Mouse (Mus musculus) adrenal gland, postnatal 36 days (tissue): ENCODE data around the gene Rexo1. TPM values are rescaled to one million over a fixed set of nuclear protein-coding genes. Genes with fewer than 3 reads are reported as not detected.

ENCODE experiments used
- DNase-seq, 2 experiments: peaks; one replicate each; pipeline ENCODE4 v3.0.0; 2021; ENCODE audit warnings: mixed read lengths in 1 of 2
- total RNA-seq, 2 experiments: library from RNA; stranded (reverse); gene quantifications; 2 replicates each; pipeline ENCODE4 v1.2.3; 2021

The Rexo1 gene
- total RNA-seq, 2 experiments from 2014 or later: 28.3 to 42.9 TPM

GRCm38 (mm10) chr10:80553997-80554396 lies 7.4 kb downstream of the Rexo1 start:
- DNase-seq: no peak

GRCm38 (mm10) chr10:80553575-80553974 lies 7.8 kb downstream of the Rexo1 start:
- DNase-seq: peak; percentile 48 to 55

GRCm38 (mm10) chr10:80552364-80552763 lies 9.0 kb downstream of the Rexo1 start:
- no peak for DNase-seq

GRCm38 (mm10) chr10:80549279-80549678 lies 12.1 kb downstream of the Rexo1 start:
- peak; percentile 31 to 38 for DNase-seq

- peak; percentile 92 to 93 for DNase-seq
These were observed 12.8 kb downstream of the Rexo1 start for GRCm38 (mm10) chr10:80548428-80549006.

- DNase-seq: peak in 1 of 2 experiments; percentile 40
These were observed 13.8 kb downstream of the Rexo1 start for GRCm38 (mm10) chr10:80547539-80547938.

- no peak for DNase-seq
These were observed 14.4 kb downstream of the Rexo1 start for GRCm38 (mm10) chr10:80546945-80547344.

GRCm38 (mm10) chr10:80545590-80545989 lies 15.8 kb downstream of the Rexo1 start:
- peak in 1 of 2 experiments; percentile 48 for DNase-seq

- DNase-seq: no peak
These were observed 17.5 kb downstream of the Rexo1 start for GRCm38 (mm10) chr10:80543873-80544272.

GRCm38 (mm10) chr10:80539493-80539892 lies 21.9 kb downstream of the Rexo1 start:
- DNase-seq: peak; percentile 61 to 70

GRCm38 (mm10) chr10:80538710-80539394 lies 22.5 kb downstream of the Rexo1 start, which contains the start of gene Atp8b3:
Gene Atp8b3 (minus strand): TSS chr10:80539124.
- DNase-seq: peak; percentile 95 to 96

GRCm38 (mm10) chr10:80538180-80538579 lies 23.2 kb downstream of the Rexo1 start:
- DNase-seq: peak; percentile 69 to 74

- DNase-seq: no peak
These were observed 25.6 kb downstream of the Rexo1 start for GRCm38 (mm10) chr10:80535711-80536110.

- no peak for DNase-seq
These were observed 26.3 kb downstream of the Rexo1 start for GRCm38 (mm10) chr10:80535071-80535470.

GRCm38 (mm10) chr10:80533704-80534103 lies 27.7 kb downstream of the Rexo1 start:
- DNase-seq: peak; percentile 71 to 76

- DNase-seq: no peak
These were observed 28.6 kb downstream of the Rexo1 start for GRCm38 (mm10) chr10:80532783-80533182.

GRCm38 (mm10) chr10:80526172-80526571 lies 35.2 kb downstream of the Rexo1 start:
- DNase-seq: no peak

GRCm38 (mm10) chr10:80523299-80523698 lies 38.1 kb downstream of the Rexo1 start:
- no peak for DNase-seq

- no peak for DNase-seq
These were observed 42.1 kb downstream of the Rexo1 start for GRCm38 (mm10) chr10:80519287-80519686.

GRCm38 (mm10) chr10:80513739-80514138 lies 47.6 kb downstream of the Rexo1 start:
- DNase-seq: peak; percentile 35

- no peak for DNase-seq
These were observed 51.1 kb downstream of the Rexo1 start for GRCm38 (mm10) chr10:80510273-80510660.

- peak; percentile 81 to 88 for DNase-seq
These were observed 51.7 kb downstream of the Rexo1 start for GRCm38 (mm10) chr10:80509412-80510272.

- DNase-seq: peak; percentile 69 to 77
These were observed 55.1 kb downstream of the Rexo1 start for GRCm38 (mm10) chr10:80506222-80506621.
